Mouse (Mus musculus) CH12.LX (cell line): ENCODE measurements around the gene Parp12.

Experiments used
- CTCF ChIP-seq, 2 experiments: IDR thresholded peaks in 1 of 2; conservative IDR thresholded peaks in 1 of 2; 2 replicates each; pipeline ENCODE4 v1.5.1; 2011 to 2012; ENCODE audit warnings: low read depth in 2 of 2, low read length in 2 of 2, improper control_type of control experiment in 1 of 2, inconsistent platforms in 1 of 2, mild to moderate bottlenecking in 1 of 2, moderate library complexity in 1 of 2
- EP300 ChIP-seq: IDR thresholded peaks from 2 replicates; pipeline ENCODE4 v1.6.1; 2011; ENCODE audit warnings: low read length, improper control_type of control experiment
- MAX ChIP-seq: IDR thresholded peaks from 2 replicates; pipeline ENCODE4 v1.6.1; 2011; ENCODE audit warnings: low read length, improper control_type of control experiment
- POLR2A ChIP-seq: IDR thresholded peaks from 2 replicates; pipeline ENCODE4 v1.6.1; 2011; ENCODE audit warnings: low read depth, mild to moderate bottlenecking, improper control_type of control experiment, low read length
- ZNF384 ChIP-seq: IDR thresholded peaks from 2 replicates; pipeline ENCODE4 v1.6.1; 2012; ENCODE audit warnings: low read depth, low read length, improper control_type of control experiment, inconsistent platforms

- TF ChIP-seq MAX (no peak), CTCF (conservative IDR thresholded peaks at IDR 0.05 in 1 of 2, IDR thresholded peaks at IDR 0.05 in 1 of 2; ENCODE audit: low read depth in 2 of 2, low read length in 2 of 2) (no peak), POLR2A (no peak), ZNF384 (no peak), EP300 (no peak)
Measured at GRCm38 (mm10) chr6:39124719-39125118, 6.6 kb upstream of the Parp12 start.
